Mouse (Mus musculus): ENCODE measurements at regions not wholly inside any gene's neighbourhood (a gene's known extent, or its start where the extent isn't known, plus 50 kb on each side); places are given as distances from the start of the nearest gene placed in this dataset.
"Not testable (repeated sequence)": the region's sequence is repeated elsewhere in the genome, so short reads cannot be mapped to it uniquely, and the experiment has no call there.

DNA sequence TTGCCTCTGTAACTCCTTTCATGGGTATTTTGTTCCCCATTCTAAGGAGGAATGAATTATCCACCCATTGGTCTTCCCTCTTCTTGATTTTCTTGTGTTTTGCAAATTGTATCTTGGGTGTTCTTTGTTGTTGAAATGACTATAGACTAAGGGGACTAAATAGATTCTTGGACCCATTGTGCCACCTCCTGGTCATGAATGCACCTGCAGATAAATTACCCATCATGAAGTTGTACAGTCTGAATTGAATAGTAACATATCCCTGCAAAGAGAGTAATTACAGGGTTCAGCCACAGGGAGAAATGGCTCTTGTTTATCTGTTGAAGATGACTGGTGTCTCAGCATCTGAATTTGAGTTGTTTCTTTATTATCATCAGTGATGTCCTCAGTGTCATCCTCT is 383.4 kb upstream of the Zfp386 start:
- TF ChIP-seq CTCF, EP300 (IDR thresholded peaks at IDR 0.05; ENCODE audit: low read depth): not testable (repeated sequence)
